8 mouse cellular contexts compared by ENCODE assay signal in genomic region chr12:55836199-55836951, GRCm38 (mm10). TPM values are rescaled to one million over a fixed set of nuclear protein-coding genes. Genes with fewer than 3 reads are reported as not detected.
A peak's percentile ranks its signal among the peaks of the same experiment; 100 is the strongest.
DNase-seq lines count a peak whose midpoint lies in the region; ATAC-seq lines count a peak whose summit lies in the region.

Gene Brms1l (plus strand): TSS chr12:55836324.

- H3K9me3 ChIP-seq in hindbrain, embryonic 12.5 days (replicated peaks), result no peaks in the 10 kb centered on the region

- peak within 1 kb of the TSS; percentile 70 for H3K9ac ChIP-seq in hindbrain, embryonic 12.5 days

- peak within 1 kb of the TSS; percentile 70 for H3K4me3 ChIP-seq in hindbrain, embryonic 12.5 days

- H3K4me2 ChIP-seq in hindbrain, embryonic 12.5 days (replicated peaks), result peak within 1 kb of the TSS; percentile 75

- under 1% methylated on average over 76 of the region's 77 CpGs for WGBS in hindbrain, embryonic 12.5 days

- ATAC-seq in hindbrain, embryonic 12.5 days (ENCODE audit: low FRiP score), result peak; percentile 100

- no peaks in the 10 kb centered on the region for H3K36me3 ChIP-seq in hindbrain, embryonic 12.5 days

- peak; percentile 98 for DNase-seq in NIH3T3 (ENCODE audit: low read depth)
- peak; percentile 96 to 99 for DNase-seq in cerebellum, postnatal 10 days
- peak; percentile 96 for DNase-seq in frontal cortex, postnatal 10 days (ENCODE audit: low spot score in 2 of 2)
- DNase-seq in layer of hippocampus, postnatal 25 days (ENCODE audit: extremely low spot score in 1 of 2, low spot score in 1 of 2), result peak; percentile 76 to 85
- DNase-seq in lung, postnatal 25 days (ENCODE audit: low spot score), result peak; percentile 98
- DNase-seq in retina, embryonic 14.5 days (ENCODE audit: low spot score), result peak; percentile 97
- peak; percentile 94 for DNase-seq in thymus, postnatal 4 days

- H3K27ac ChIP-seq in hindbrain, embryonic 12.5 days, result peak within 1 kb of the TSS; percentile 94

- peaks cover 8% of the 10 kb centered on the region for H3K4me1 ChIP-seq in hindbrain, embryonic 12.5 days

- H3K27me3 ChIP-seq in hindbrain, embryonic 12.5 days, result no peaks in the 10 kb centered on the region

RNA-seq across cellular contexts. Expression of gene Brms1l, which starts in this region (rescaled TPM):
- 45.3 and 45.6 TPM in 2 replicates for polyA plus RNA-seq in hindbrain, embryonic 12.5 days (2016; fragmentation: Nextera tagmentation; extraction: Ambion mirVana)
- total RNA-seq in layer of hippocampus, postnatal 25 days (2021), result 10 to 100 TPM; 61.6 to 70.7 TPM

Comparison
In these comparisons a context has a peak if more than half of its experiments do, and no peak if none do; other contexts are left out.
1. Peak in every context shown above with its lines: DNase-seq, ATAC-seq, H3K4me3 ChIP-seq and H3K27ac ChIP-seq.